Mouse (Mus musculus) left cerebral cortex, postnatal 4 days (tissue): ENCODE measurements around the gene Itprip. TPM values are rescaled to one million over a fixed set of nuclear protein-coding genes. Genes with fewer than 3 reads are reported as not detected.

Source experiments
- DNase-seq: peaks from one replicate; pipeline ENCODE4 v3.0.0-alpha.2; 2022
- intact Hi-C: fragments of 180-260 bp; cut with DNase I; formaldehyde crosslinking; loops from one replicate; pipeline ENCODE4 v1.15.1; 2025
- total RNA-seq, 2 experiments: library from RNA; stranded (reverse); gene quantifications; 2 replicates each; pipeline ENCODE4 v1.2.3; 2021

Gene Itprip
- total RNA-seq, 2 experiments from 2014 or later = 2.3 to 2.8 TPM

GRCm38 (mm10) chr19:47917396-47917795 is 1.7 kb downstream of the Itprip start:
- intact Hi-C loops = no loop called here
- DNase-seq = no peak

- DNase-seq = no peak
- intact Hi-C loops = no loop called here
Observed at GRCm38 (mm10) chr19:47915251-47915650, 3.8 kb downstream of the Itprip start.

GRCm38 (mm10) chr19:47914191-47914590 is 4.9 kb downstream of the Itprip start:
- intact Hi-C loops = no loop called here
- DNase-seq = no peak

GRCm38 (mm10) chr19:47913344-47913743 is 5.8 kb downstream of the Itprip start:
- no peak for DNase-seq
- intact Hi-C loops = no loop called here

GRCm38 (mm10) chr19:47910751-47911150 is 8.3 kb downstream of the Itprip start:
- intact Hi-C loops = no loop called here
- DNase-seq = no peak

GRCm38 (mm10) chr19:47910117-47910618 is 8.9 kb downstream of the Itprip start:
- intact Hi-C loops = no loop called here

GRCm38 (mm10) chr19:47909387-47910116 is 9.5 kb downstream of the Itprip start:
- DNase-seq = no peak
- intact Hi-C loops = no loop called here

More at GRCm38 (mm10) chr19:47910117-47910618, 8.9 kb downstream of the Itprip start:
- no peak for DNase-seq

- no peak for DNase-seq
- intact Hi-C loops = no loop called here
Observed at GRCm38 (mm10) chr19:47908961-47909371, 10.1 kb downstream of the Itprip start.

- DNase-seq = no peak
- intact Hi-C loops = no loop called here
Observed at GRCm38 (mm10) chr19:47907596-47907995, 11.5 kb downstream of the Itprip start.

- DNase-seq = no peak
- intact Hi-C loops = no loop called here
Observed at GRCm38 (mm10) chr19:47905603-47906002, 13.5 kb downstream of the Itprip start.

GRCm38 (mm10) chr19:47905081-47905480 is 14.0 kb downstream of the Itprip start:
- intact Hi-C loops = no loop called here
- DNase-seq = no peak

- intact Hi-C loops = no loop called here
- DNase-seq = no peak
Observed at GRCm38 (mm10) chr19:47903679-47904078, 15.4 kb downstream of the Itprip start.

GRCm38 (mm10) chr19:47902316-47903201 is 16.5 kb downstream of the Itprip start:
- no peak for DNase-seq
- intact Hi-C loops = no loop called here

GRCm38 (mm10) chr19:47900558-47900957 is 18.5 kb downstream of the Itprip start:
- intact Hi-C loops = no loop called here
- no peak for DNase-seq

GRCm38 (mm10) chr19:47900012-47900411 is 19.1 kb downstream of the Itprip start:
- DNase-seq = no peak
- intact Hi-C loops = no loop called here

- DNase-seq = no peak
- intact Hi-C loops = no loop called here
Observed at GRCm38 (mm10) chr19:47898472-47899079, 20.5 kb downstream of the Itprip start.

GRCm38 (mm10) chr19:47893092-47893491 is 26.0 kb downstream of the Itprip start:
- intact Hi-C loops = no loop called here
- DNase-seq = no peak

- intact Hi-C loops = no loop called here
- no peak for DNase-seq
Observed at GRCm38 (mm10) chr19:47891562-47892312, 27.4 kb downstream of the Itprip start.

- intact Hi-C loops = no loop called here
- DNase-seq = no peak
Observed at GRCm38 (mm10) chr19:47890489-47891130, 28.5 kb downstream of the Itprip start.

GRCm38 (mm10) chr19:47888037-47888436 is 31.1 kb downstream of the Itprip start:
- DNase-seq = no peak
- intact Hi-C loops = no loop called here
